Mouse (Mus musculus) hindbrain, embryonic 16.5 days (tissue): ENCODE results near the gene Prom2. TPM values are rescaled to one million over a fixed set of nuclear protein-coding genes. Genes with fewer than 3 reads are reported as not detected.

Source experiments
- ATAC-seq: fragments of 200-750 bp; cut with Nextera tagmentation; 2 replicates; pipeline ENCODE4 v1.8.0; 2017; ENCODE audit warnings: moderate TSS enrichment, moderate library complexity
- H3K27ac ChIP-seq: fragments of 300-500 bp; sonication (generic); 2 replicates; pipeline ENCODE4 v1.5.1; 2014; ENCODE audit warnings: low read depth, mild to moderate bottlenecking, control low read depth, low read length, moderate library complexity
- H3K27me3 ChIP-seq: fragments of 300-500 bp; sonication (generic); replicated peaks from 2 replicates; pipeline ENCODE4 v1.6.1; 2014; ENCODE audit warnings: low read length; ENCODE audit not compliant: control insufficient read depth, insufficient read depth
- H3K36me3 ChIP-seq: fragments of 300-500 bp; sonication (generic); 2 replicates; pipeline ENCODE4 v1.6.1; 2014; ENCODE audit warnings: mild to moderate bottlenecking, low read length, moderate library complexity, mixed read lengths; ENCODE audit not compliant: control insufficient read depth, insufficient read depth
- H3K4me1 ChIP-seq: fragments of 300-500 bp; sonication (generic); 2 replicates; pipeline ENCODE4 v1.6.1; 2014; ENCODE audit warnings: low read depth, low read length; ENCODE audit not compliant: control insufficient read depth, insufficient read depth
- H3K4me2 ChIP-seq: fragments of 300-500 bp; sonication (generic); 2 replicates; pipeline ENCODE4 v1.6.1; 2014; ENCODE audit warnings: mild to moderate bottlenecking, low read length, control low read depth, moderate library complexity
- H3K4me3 ChIP-seq: fragments of 300-500 bp; sonication (generic); 2 replicates; pipeline ENCODE4 v1.5.1; 2014; ENCODE audit warnings: mild to moderate bottlenecking, low read length, control low read depth, moderate library complexity
- H3K9ac ChIP-seq: fragments of 300-500 bp; sonication (generic); 2 replicates; pipeline ENCODE4 v1.6.1; 2014; ENCODE audit warnings: low read depth, mild to moderate bottlenecking, control low read depth, low read length, moderate library complexity
- H3K9me3 ChIP-seq: fragments of 300-500 bp; sonication (generic); 2 replicates; pipeline ENCODE4 v1.6.1; 2014; ENCODE audit warnings: mild to moderate bottlenecking, low read length, moderate library complexity; ENCODE audit not compliant: control insufficient read depth
- WGBS: fragments of 180-500 bp; shearing (Covaris S2); extraction: QIAGEN DNeasy Blood & Tissue Kit; methylation state at CpG from one replicate; pipeline ENCODE4 v1.1.7; 2014; 5-methylcytosine and 5-hydroxymethylcytosine counted together
- polyA plus RNA-seq: library from polyadenylated mRNA; unstranded; fragments of >200 nt; fragmentation: Nextera tagmentation; extraction: Ambion mirVana; gene quantifications from 2 replicates; pipeline ENCODE4 v1.2.1, GENCODE M21; 2015

The Prom2 gene
- polyA plus RNA-seq, 1 experiment from 2014 or later: 0.06 TPM

- no peaks in the 10 kb centered on the region for H3K27me3 ChIP-seq
- H3K9me3 ChIP-seq: no peaks in the 10 kb centered on the region
- H3K4me3 ChIP-seq: peak overlapping the region; percentile 12
- H3K9ac ChIP-seq: no peak overlapping the region
- peak overlapping the region; percentile 76 for H3K4me2 ChIP-seq
- no peak overlapping the region for H3K27ac ChIP-seq
- no peak for ATAC-seq
- 89% methylated on average over 5 of the region's 5 CpGs for WGBS
- H3K36me3 ChIP-seq: no peaks in the 10 kb centered on the region
- peaks cover 35% of the 10 kb centered on the region for H3K4me1 ChIP-seq
Observed at GRCm38 (mm10) chr2:127519308-127519707, 22.0 kb downstream of the Prom2 start.

GRCm38 (mm10) chr2:127518831-127519230 lies 22.4 kb downstream of the Prom2 start:
- H3K27ac ChIP-seq: no peak overlapping the region
- H3K27me3 ChIP-seq: no peaks in the 10 kb centered on the region
- no peaks in the 10 kb centered on the region for H3K36me3 ChIP-seq
- no peak for ATAC-seq
- H3K9ac ChIP-seq: no peak overlapping the region; the same call in 1 of the 2 replicates
- peak overlapping the region; percentile 76 for H3K4me2 ChIP-seq
- peak overlapping the region; percentile 12; the same call in 1 of the 2 replicates for H3K4me3 ChIP-seq
- no peaks in the 10 kb centered on the region for H3K9me3 ChIP-seq
- peaks cover 35% of the 10 kb centered on the region for H3K4me1 ChIP-seq
- 66% methylated on average over 3 of the region's 3 CpGs for WGBS

- peaks cover 35% of the 10 kb centered on the region for H3K4me1 ChIP-seq
- ATAC-seq: no peak
- peak overlapping the region; percentile 43; the same call in 1 of the 2 replicates for H3K9ac ChIP-seq
- H3K4me2 ChIP-seq: peak overlapping the region; percentile 76; the same call in 1 of the 2 replicates
- H3K27ac ChIP-seq: no peak overlapping the region
- no peak overlapping the region for H3K4me3 ChIP-seq
- WGBS: 31% methylated on average over 3 of the region's 3 CpGs
- H3K36me3 ChIP-seq: no peaks in the 10 kb centered on the region
- no peaks in the 10 kb centered on the region for H3K9me3 ChIP-seq
- H3K27me3 ChIP-seq: no peaks in the 10 kb centered on the region
Observed at GRCm38 (mm10) chr2:127518273-127518672, 23.0 kb downstream of the Prom2 start.

GRCm38 (mm10) chr2:127517081-127517480 lies 24.2 kb downstream of the Prom2 start:
- Histone ChIP-seq H3K4me3 (no peak overlapping the region), H3K4me1 (peaks cover 33% of the 10 kb centered on the region), H3K4me2 (no peak overlapping the region), H3K9me3 (no peaks in the 10 kb centered on the region), H3K36me3 (no peaks in the 10 kb centered on the region), H3K27me3 (no peaks in the 10 kb centered on the region), H3K27ac (no peak overlapping the region), H3K9ac (no peak overlapping the region)
- no peak for ATAC-seq
- WGBS: 62% methylated on average over 8 of the region's 8 CpGs

GRCm38 (mm10) chr2:127514380-127515124 lies 26.7 kb downstream of the Prom2 start:
- Histone ChIP-seq H3K4me1 (peaks cover 9% of the 10 kb centered on the region), H3K27ac (no peak overlapping the region), H3K27me3 (no peaks in the 10 kb centered on the region), H3K4me3 (no peak overlapping the region), H3K9ac (no peak overlapping the region), H3K9me3 (no peaks in the 10 kb centered on the region), H3K36me3 (no peaks in the 10 kb centered on the region), H3K4me2 (no peak overlapping the region)
- no peak for ATAC-seq
- WGBS: 83% methylated on average over 9 of the region's 9 CpGs

- H3K27ac ChIP-seq: no peak overlapping the region
- peaks cover 2% of the 10 kb centered on the region for H3K4me1 ChIP-seq
- no peak overlapping the region for H3K4me3 ChIP-seq
- ATAC-seq: no peak
- H3K36me3 ChIP-seq: no peaks in the 10 kb centered on the region
- WGBS: 43% methylated on average over 3 of the region's 3 CpGs
- no peak overlapping the region for H3K9ac ChIP-seq
- no peaks in the 10 kb centered on the region for H3K9me3 ChIP-seq
- no peak overlapping the region for H3K4me2 ChIP-seq
- H3K27me3 ChIP-seq: no peaks in the 10 kb centered on the region
Observed at GRCm38 (mm10) chr2:127513244-127513643, 28.0 kb downstream of the Prom2 start.

GRCm38 (mm10) chr2:127511426-127511825 lies 29.8 kb downstream of the Prom2 start:
- H3K27me3 ChIP-seq: no peaks in the 10 kb centered on the region
- H3K27ac ChIP-seq: no peak overlapping the region
- 40% methylated on average over 4 of the region's 4 CpGs for WGBS
- no peaks in the 10 kb centered on the region; the same call in 1 of the 2 replicates for H3K4me1 ChIP-seq
- H3K9ac ChIP-seq: no peak overlapping the region
- no peaks in the 10 kb centered on the region for H3K9me3 ChIP-seq
- H3K4me3 ChIP-seq: no peak overlapping the region
- H3K4me2 ChIP-seq: no peak overlapping the region
- H3K36me3 ChIP-seq: no peaks in the 10 kb centered on the region
- no peak for ATAC-seq

GRCm38 (mm10) chr2:127507967-127508660 lies 33.2 kb downstream of the Prom2 start:
- 56% methylated on average over 7 of the region's 7 CpGs for WGBS
- Histone ChIP-seq H3K9me3 (no peaks in the 10 kb centered on the region), H3K4me2 (no peak overlapping the region), H3K9ac (no peak overlapping the region), H3K27ac (no peak overlapping the region; the same call in 1 of the 2 replicates), H3K27me3 (no peaks in the 10 kb centered on the region), H3K4me1 (peaks cover 7% of the 10 kb centered on the region), H3K4me3 (no peak overlapping the region), H3K36me3 (no peaks in the 10 kb centered on the region)
- no peak; the same call in 1 of the 2 replicates for ATAC-seq

- Histone ChIP-seq H3K9ac (no peak overlapping the region), H3K4me2 (no peak overlapping the region), H3K4me1 (peaks cover 7% of the 10 kb centered on the region), H3K27ac (no peak overlapping the region), H3K36me3 (no peaks in the 10 kb centered on the region), H3K9me3 (no peaks in the 10 kb centered on the region), H3K27me3 (no peaks in the 10 kb centered on the region), H3K4me3 (no peak overlapping the region)
- peak; percentile 62 for ATAC-seq
- 30% methylated on average over 7 of the region's 7 CpGs for WGBS
Observed at GRCm38 (mm10) chr2:127507077-127507774, 34.0 kb downstream of the Prom2 start.
